Mouse (Mus musculus): ENCODE results near the gene Ska3.
A peak's percentile ranks its signal among the peaks of the same experiment; 100 is the strongest.

Ska3 gene

GRCm38 (mm10) chr14:57797551-57797950, 28.4 kb downstream of the Ska3 start:
- no peak for DNase-seq (ENCODE audit: low spot score in 2 of 2)

DNA sequence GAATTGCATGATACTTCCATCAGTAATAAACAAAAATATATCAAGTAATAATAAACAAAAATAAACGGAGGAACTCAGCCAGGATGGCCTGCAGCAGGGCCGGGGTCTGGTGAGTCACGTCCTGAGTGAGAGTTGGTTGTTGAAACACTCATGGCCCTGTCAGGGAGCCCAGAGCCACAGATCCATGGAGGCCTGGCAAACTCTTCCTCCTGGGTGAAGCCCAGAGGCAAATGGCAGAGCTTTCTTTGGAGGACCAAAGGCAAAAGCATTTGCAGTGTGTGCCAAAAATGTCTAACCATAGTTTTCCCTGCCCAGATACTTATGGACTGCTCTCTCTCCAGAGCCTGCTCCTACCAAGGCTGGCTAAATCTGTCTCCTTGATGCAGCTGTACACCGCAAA, 34.8 kb downstream of the Ska3 start:
- no peak for DNase-seq (ENCODE audit: low spot score in 2 of 2)

DNA sequence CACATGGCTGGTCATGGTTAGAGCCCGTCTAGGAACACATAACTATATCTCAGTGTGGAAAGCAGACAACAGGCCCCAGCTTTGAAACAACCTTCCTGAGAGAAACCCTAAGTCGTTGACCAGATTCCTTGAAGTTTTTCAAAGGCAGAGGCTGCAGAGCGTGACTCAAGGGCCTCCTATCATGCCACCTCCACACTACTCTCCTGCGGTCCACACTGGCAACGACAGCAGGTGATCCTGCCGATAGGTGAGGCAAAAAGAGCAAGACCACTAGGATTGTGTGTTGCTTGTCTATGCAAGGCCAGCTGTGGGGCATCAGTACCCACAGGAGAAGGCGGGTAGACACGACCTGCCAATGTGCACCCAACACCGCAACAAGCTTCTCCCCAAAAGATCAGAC, 36.2 kb downstream of the Ska3 start:
- no peak for DNase-seq (ENCODE audit: low spot score in 2 of 2)

- DNase-seq (ENCODE audit: low spot score in 2 of 2), result no peak
Observed at GRCm38 (mm10) chr14:57789311-57789710, 36.7 kb downstream of the Ska3 start.

- DNase-seq (ENCODE audit: low spot score in 2 of 2), result no peak
Observed at GRCm38 (mm10) chr14:57787406-57787805, 38.6 kb downstream of the Ska3 start.

DNA sequence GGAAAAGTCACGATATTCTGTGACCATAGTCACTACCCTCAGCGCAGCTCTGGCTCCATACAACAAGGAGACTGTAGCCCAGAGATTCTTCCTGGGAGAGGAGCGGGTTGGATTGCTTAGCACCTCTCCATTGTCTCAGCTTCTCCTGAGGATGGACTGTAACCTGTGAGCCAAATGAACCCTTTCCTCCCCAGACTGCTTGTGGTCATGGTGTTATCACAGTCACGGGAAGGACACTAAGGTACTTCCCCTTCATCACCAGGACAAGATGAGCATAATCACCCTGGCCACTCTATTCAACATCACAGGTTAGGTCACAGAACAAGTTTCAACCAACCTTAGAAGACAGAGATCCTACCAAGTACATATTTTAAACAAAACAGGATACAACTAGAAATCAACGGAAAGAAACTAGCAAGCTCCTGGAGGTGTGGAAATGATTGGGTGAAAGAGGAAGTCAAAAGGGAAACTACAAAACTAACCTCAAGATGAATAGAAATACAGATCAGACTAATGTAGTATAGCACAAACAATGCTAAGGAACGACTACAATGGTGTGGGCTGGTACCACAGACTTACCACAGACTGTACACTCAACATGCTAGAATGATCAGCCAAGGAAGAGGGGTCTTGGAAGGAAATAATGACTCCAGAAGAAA, 53.7 kb downstream of the Ska3 start:
- DNase-seq (ENCODE audit: low spot score in 2 of 2), result no peak

DNA sequence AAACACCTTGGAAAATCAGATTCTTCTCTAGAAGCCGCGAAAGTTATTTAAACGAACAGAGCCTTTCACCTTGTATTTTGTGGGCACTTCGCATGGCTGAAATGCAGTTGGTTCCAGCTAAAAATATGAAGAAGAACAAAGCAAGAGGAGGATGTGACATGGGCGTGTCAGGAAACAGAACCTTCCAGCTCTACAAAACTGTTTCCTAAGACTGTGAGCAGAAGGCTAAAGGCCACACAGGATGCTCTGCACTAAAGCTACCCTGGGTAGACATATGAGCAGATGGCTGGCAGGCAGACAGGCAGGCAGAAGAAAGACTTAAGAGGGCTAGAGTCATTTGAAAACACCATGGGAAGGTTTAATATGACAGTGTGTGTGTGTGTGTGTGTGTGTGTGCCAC, 56.9 kb downstream of the Ska3 start:
- peak in 1 of 2 experiments; percentile 19 for DNase-seq (ENCODE audit: low spot score in 2 of 2)

GRCm38 (mm10) chr14:57760447-57761412, 65.3 kb downstream of the Ska3 start:
- no peak for DNase-seq (ENCODE audit: low spot score in 2 of 2)

- DNase-seq (ENCODE audit: low spot score in 2 of 2), result no peak
Observed at GRCm38 (mm10) chr14:57758237-57758636, 67.7 kb downstream of the Ska3 start, which contains the start of gene Lats2. Gene Lats2 (minus strand): TSS chr14:57758388.
